Mouse (Mus musculus) CH12.LX (cell line): Measurements from ENCODE around the gene Maml2. TPM values are rescaled to one million over a fixed set of nuclear protein-coding genes. Genes with fewer than 3 reads are reported as not detected.

Experiments used
- DNase-seq: peaks from one replicate; pipeline ENCODE4 v3.0.0-alpha.2; 2013; ENCODE audit errors: extremely low read depth
- H3K27ac ChIP-seq: 2 replicates; pipeline ENCODE4 v1.5.1; 2012; ENCODE audit warnings: low read depth, mild to moderate bottlenecking, control low read depth, moderate library complexity; ENCODE audit not compliant: insufficient read depth
- H3K27me3 ChIP-seq: replicated peaks from 2 replicates; pipeline ENCODE3; 2012; ENCODE audit warnings: inconsistent platforms
- H3K36me3 ChIP-seq, 2 experiments: replicated peaks in 1 of 2; 2 replicates each; pipeline versions ENCODE3 to v1.6.1; 2012; ENCODE audit warnings: inconsistent platforms in 1 of 2, low read length in 1 of 2, mild to moderate bottlenecking in 1 of 2, mixed read lengths in 1 of 2, moderate library complexity in 1 of 2; ENCODE audit not compliant: control insufficient read depth in 1 of 2, insufficient read depth in 1 of 2
- H3K4me1 ChIP-seq, 2 experiments: 2 replicates each; pipeline ENCODE4 v1.6.1; 2012; ENCODE audit warnings: inconsistent platforms in 1 of 2, moderate library complexity in 1 of 2; ENCODE audit not compliant: insufficient read depth in 2 of 2, control insufficient read depth in 1 of 2
- H3K4me2 ChIP-seq: 2 replicates; pipeline ENCODE4 v1.6.1; 2012; ENCODE audit warnings: low read depth, mild to moderate bottlenecking, control low read depth; ENCODE audit not compliant: poor library complexity, insufficient read depth, severe bottlenecking
- H3K4me3 ChIP-seq, 3 experiments: fragments of 150-350 bp in 1 of 3; sonication (generic) in 1 of 3; replicated peaks in 1 of 3; 2 replicates each; pipeline versions ENCODE3 to v1.5.1; 2011 to 2012; ENCODE audit warnings: low read depth in 2 of 3, low read length in 2 of 3, mild to moderate bottlenecking in 2 of 3, moderate library complexity in 2 of 3, control low read depth in 1 of 3, improper control_type of control experiment in 1 of 3, inconsistent platforms in 1 of 3, mixed read lengths in 1 of 3; ENCODE audit not compliant: poor library complexity in 1 of 3
- H3K79me2 ChIP-seq: replicated peaks from 2 replicates; pipeline ENCODE4 v1.6.1; 2012; ENCODE audit warnings: mild to moderate bottlenecking, moderate library complexity; ENCODE audit not compliant: control insufficient read depth, poor library complexity, insufficient read depth, severe bottlenecking; ENCODE audit errors: extremely low read depth
- H3K9ac ChIP-seq: 2 replicates; pipeline ENCODE4 v1.6.1; 2012; ENCODE audit warnings: low read depth, mild to moderate bottlenecking, control low read depth, moderate library complexity; ENCODE audit not compliant: insufficient read depth
- H3K9me3 ChIP-seq: replicated peaks from 2 replicates; pipeline ENCODE3; 2012; ENCODE audit warnings: low read length, inconsistent platforms, mixed read lengths
- CHD2 ChIP-seq: IDR thresholded peaks from 2 replicates; pipeline ENCODE4 v1.6.1; 2011; ENCODE audit warnings: low read length, improper control_type of control experiment
- EP300 ChIP-seq: IDR thresholded peaks from 2 replicates; pipeline ENCODE4 v1.6.1; 2011; ENCODE audit warnings: low read length, improper control_type of control experiment
- GABPA ChIP-seq: IDR thresholded peaks from 2 replicates; pipeline ENCODE4 v1.6.1; 2012; ENCODE audit warnings: low read depth, low read length, improper control_type of control experiment, inconsistent platforms; ENCODE audit not compliant: insufficient replicate concordance
- HCFC1 ChIP-seq: IDR thresholded peaks from 2 replicates; pipeline ENCODE4 v1.6.1; 2012; ENCODE audit warnings: low read depth, mild to moderate bottlenecking, inconsistent platforms, low read length, improper control_type of control experiment
- KAT2A ChIP-seq: IDR thresholded peaks from 2 replicates; pipeline ENCODE4 v1.6.1; 2012; ENCODE audit warnings: low read length, improper control_type of control experiment, inconsistent platforms; ENCODE audit not compliant: insufficient replicate concordance
- MAFK ChIP-seq: IDR thresholded peaks from 2 replicates; pipeline ENCODE4 v1.6.1; 2011; ENCODE audit warnings: low read length, improper control_type of control experiment; ENCODE audit not compliant: insufficient replicate concordance
- MAX ChIP-seq: IDR thresholded peaks from 2 replicates; pipeline ENCODE4 v1.6.1; 2011; ENCODE audit warnings: low read length, improper control_type of control experiment
- MEF2A ChIP-seq: IDR thresholded peaks from 2 replicates; pipeline ENCODE4 v1.6.1; 2014; ENCODE audit warnings: low read depth, mild to moderate bottlenecking, inconsistent platforms, low read length, improper control_type of control experiment, borderline replicate concordance
- NELFE ChIP-seq: IDR thresholded peaks from 2 replicates; pipeline ENCODE4 v1.6.1; 2011; ENCODE audit warnings: low read depth, low read length, improper control_type of control experiment
- PAX5 ChIP-seq: IDR thresholded peaks from 2 replicates; pipeline ENCODE4 v1.6.1; 2012; ENCODE audit warnings: low read length, inconsistent platforms, mixed read lengths
- POLR2AphosphoS2 ChIP-seq: IDR thresholded peaks from 2 replicates; pipeline ENCODE4 v1.6.1; 2011; ENCODE audit warnings: low read depth, low read length, improper control_type of control experiment
- RAD21 ChIP-seq: IDR thresholded peaks from 2 replicates; pipeline ENCODE4 v1.6.1; 2011; ENCODE audit warnings: low read depth, mild to moderate bottlenecking, low read length, improper control_type of control experiment, moderate library complexity
- RCOR1 ChIP-seq: conservative IDR thresholded peaks from 2 replicates; pipeline ENCODE4 v1.6.1; 2012; ENCODE audit warnings: low read depth, mild to moderate bottlenecking, inconsistent platforms, low read length, improper control_type of control experiment
- UBTF ChIP-seq: IDR thresholded peaks from 2 replicates; pipeline ENCODE4 v1.6.1; 2012; ENCODE audit warnings: low read depth, mild to moderate bottlenecking, inconsistent platforms, low read length, improper control_type of control experiment, moderate library complexity
- USF2 ChIP-seq: conservative IDR thresholded peaks from 2 replicates; pipeline ENCODE4 v1.6.1; 2011; ENCODE audit warnings: low read depth, low read length, improper control_type of control experiment
- ZC3H11A ChIP-seq: IDR thresholded peaks from 2 replicates; pipeline ENCODE4 v1.6.1; 2012; ENCODE audit warnings: low read depth, mild to moderate bottlenecking, inconsistent platforms, low read length, improper control_type of control experiment
- ZMIZ1 ChIP-seq: IDR thresholded peaks from 2 replicates; pipeline ENCODE4 v1.6.1; 2012; ENCODE audit warnings: low read depth, mild to moderate bottlenecking, inconsistent platforms, low read length, improper control_type of control experiment
- ZNF384 ChIP-seq: IDR thresholded peaks from 2 replicates; pipeline ENCODE4 v1.6.1; 2012; ENCODE audit warnings: low read depth, low read length, improper control_type of control experiment, inconsistent platforms
- dilution Hi-C: fragments of 300-500 bp; cut with MboI; formaldehyde crosslinking; loops from 2 replicates; pipeline ENCODE4 v1.14.3; 2020; ENCODE audit warnings: low sequenced_read_pairs; ENCODE audit not compliant: extremely low pct_unique_long_range_greater_than_20kb, extremely low pct_ligation_motif_present
- in situ Hi-C: fragments of 300-500 bp; cut with MboI; formaldehyde crosslinking; loops from 3 replicates; pipeline ENCODE4 v1.14.3; 2019; ENCODE audit warnings: low sequenced_read_pairs, low pct_ligation_motif_present, low pct_unique_long_range_greater_than_20kb, mixed read lengths
- polyA plus RNA-seq: library from polyadenylated mRNA; unstranded; fragments of >175 nt; gene quantifications from 2 replicates; pipeline ENCODE4 v1.2.1, GENCODE M21; 2012; ENCODE audit warnings: low read depth; ENCODE audit not compliant: insufficient read length
- total RNA-seq, 2 experiments: library from RNA; depleted of rRNA; stranded (reverse); fragments of 300-350 nt in 1 of 2; fragments of >200 nt in 1 of 2; gene quantifications; 2 replicates each; pipeline ENCODE4 v1.2.3; 2012 to 2014

Maml2 gene
- total and polyA plus RNA-seq, 3 experiments = 5.9 to 9.1 (median 5.9) TPM

GRCm38 (mm10) chr9:13693693-13694284 lies 396.0 kb downstream of the Maml2 start:
- no peak for TF ChIP-seq USF2
- TF ChIP-seq ZNF384 = no peak
- TF ChIP-seq ZC3H11A = no peak
- no peak for TF ChIP-seq EP300
- no peak for TF ChIP-seq ZMIZ1
- TF ChIP-seq POLR2AphosphoS2 = no peak
- TF ChIP-seq CHD2 = no peak
- TF ChIP-seq RCOR1 = no peak
- TF ChIP-seq MAFK = no peak
- TF ChIP-seq HCFC1 = no peak
- no peak for TF ChIP-seq KAT2A
- TF ChIP-seq, all 38 proteins: peak for 0
- in situ Hi-C loops (no loop called here), dilution Hi-C loops (no loop called here)
- Histone ChIP-seq H3K4me3 (no peak overlapping the region), H3K9ac (no peak overlapping the region), H3K36me3 (peaks cover 2 to 9% of the 10 kb centered on the region in 2 experiments), H3K27me3 (no peaks in the 10 kb centered on the region), H3K79me2 (no peaks in the 10 kb centered on the region), H3K27ac (no peak overlapping the region), H3K4me2 (no peak overlapping the region), H3K9me3 (no peaks in the 10 kb centered on the region), H3K4me1 (peaks cover 4 to 23% of the 10 kb centered on the region in 2 experiments; a peak in 3 of 4 replicates)
- DNase-seq = no peak

- Histone ChIP-seq H3K9ac (no peak overlapping the region), H3K4me2 (no peak overlapping the region), H3K4me3 (no peak overlapping the region), H3K27ac (no peak overlapping the region), H3K4me1 (peaks cover 4 to 23% of the 10 kb centered on the region in 2 experiments; a peak in 3 of 4 replicates), H3K36me3 (peaks cover 2 to 11% of the 10 kb centered on the region in 2 experiments), H3K27me3 (no peaks in the 10 kb centered on the region), H3K79me2 (no peaks in the 10 kb centered on the region), H3K9me3 (no peaks in the 10 kb centered on the region)
- in situ Hi-C loops (no loop called here), dilution Hi-C loops (no loop called here)
- TF ChIP-seq RAD21 = no peak
- no peak for TF ChIP-seq UBTF
- no peak for TF ChIP-seq CHD2
- no peak for TF ChIP-seq EP300
- TF ChIP-seq NELFE = no peak
- no peak for TF ChIP-seq MAX
- no peak for TF ChIP-seq ZMIZ1
- TF ChIP-seq GABPA = no peak
- no peak for TF ChIP-seq ZNF384
- no peak for TF ChIP-seq MEF2A
- TF ChIP-seq PAX5 = no peak
- no peak for DNase-seq
Measured at GRCm38 (mm10) chr9:13694293-13694692, 396.5 kb downstream of the Maml2 start.
